Mouse (Mus musculus) intestine, postnatal 0 days (tissue): Measurements from ENCODE around the gene Tie1. TPM values are rescaled to one million over a fixed set of nuclear protein-coding genes. Genes with fewer than 3 reads are reported as not detected.
A peak's percentile ranks its signal among the peaks of the same experiment; 100 is the strongest.
"Not testable (repeated sequence)": the region's sequence is repeated elsewhere in the genome, so short reads cannot be mapped to it uniquely, and the experiment has no call there.

ENCODE experiments used
- ATAC-seq: fragments of 200-750 bp; cut with Nextera tagmentation; 2 replicates; pipeline ENCODE4 v1.8.0; 2017; ENCODE audit warnings: mild to moderate bottlenecking, moderate TSS enrichment, moderate library complexity
- H3K27ac ChIP-seq: fragments of 300-500 bp; sonication (generic); 2 replicates; pipeline ENCODE4 v1.5.1; 2014; ENCODE audit warnings: mild to moderate bottlenecking, low read depth, low read length, moderate library complexity
- H3K27me3 ChIP-seq: fragments of 300-500 bp; sonication (generic); replicated peaks from 2 replicates; pipeline ENCODE4 v1.6.1; 2014; ENCODE audit warnings: low read length, mixed read lengths; ENCODE audit not compliant: control insufficient read depth, insufficient read depth
- H3K36me3 ChIP-seq: fragments of 300-500 bp; sonication (generic); 2 replicates; pipeline ENCODE4 v1.6.1; 2014; ENCODE audit warnings: mild to moderate bottlenecking, moderate library complexity; ENCODE audit not compliant: control insufficient read depth, insufficient read depth
- H3K4me1 ChIP-seq: fragments of 300-500 bp; sonication (generic); replicated peaks from 2 replicates; pipeline ENCODE4 v1.6.1; 2014; ENCODE audit warnings: antibody characterized with exemption, low read length, mixed read lengths; ENCODE audit not compliant: control insufficient read depth, insufficient read depth
- H3K4me2 ChIP-seq: fragments of 300-500 bp; sonication (generic); replicated peaks from 2 replicates; pipeline ENCODE4 v1.6.1; 2014; ENCODE audit warnings: low read depth, mild to moderate bottlenecking, moderate library complexity
- H3K4me3 ChIP-seq: fragments of 300-500 bp; sonication (generic); 2 replicates; pipeline ENCODE4 v1.5.1; 2014; ENCODE audit warnings: low read depth, low read length
- H3K9ac ChIP-seq: fragments of 300-500 bp; sonication (generic); 2 replicates; pipeline ENCODE4 v1.6.1; 2014; ENCODE audit warnings: mild to moderate bottlenecking, low read depth, low read length
- H3K9me3 ChIP-seq: fragments of 300-500 bp; sonication (generic); 2 replicates; pipeline ENCODE4 v1.6.1; 2016; ENCODE audit warnings: mixed run types; ENCODE audit not compliant: control insufficient read depth
- CTCF ChIP-seq: sonication (generic); IDR thresholded peaks from 2 replicates; pipeline ENCODE4 v1.5.1; 2016; ENCODE audit warnings: low read depth, mild to moderate bottlenecking, control low read depth, antibody characterized with exemption, moderate library complexity
- WGBS: fragments of 180-500 bp; shearing (Covaris S2); extraction: QIAGEN DNeasy Blood & Tissue Kit; methylation state at CpG from one replicate; pipeline ENCODE4 v1.1.7; 2014; 5-methylcytosine and 5-hydroxymethylcytosine counted together
- polyA plus RNA-seq: library from polyadenylated mRNA; unstranded; fragments of >200 nt; fragmentation: Nextera tagmentation; extraction: Ambion mirVana; gene quantifications from 2 replicates; pipeline ENCODE4 v1.2.1, GENCODE M21; 2015

Tie1 gene
- polyA plus RNA-seq, 1 experiment from 2014 or later = 11.3 TPM

- Histone ChIP-seq H3K27me3 (no peaks in the 10 kb centered on the region), H3K4me3 (no peak overlapping the region), H3K36me3 (no peaks in the 10 kb centered on the region), H3K9ac (no peak overlapping the region), H3K4me1 (peaks cover 11% of the 10 kb centered on the region), H3K4me2 (peak overlapping the region; percentile 54), H3K9me3 (no peaks in the 10 kb centered on the region), H3K27ac (peak overlapping the region; percentile 94)
- no peak; the same call in 1 of the 2 replicates for TF ChIP-seq CTCF
- 23% methylated on average over 16 of the region's 16 CpGs for WGBS
- ATAC-seq = peak; percentile 59
Observed at GRCm38 (mm10) chr4:118517497-118518146, 27.8 kb upstream of the Tie1 start.

GRCm38 (mm10) chr4:118516699-118517496 is 27.0 kb upstream of the Tie1 start:
- Histone ChIP-seq H3K27ac (peak overlapping the region; percentile 94), H3K36me3 (no peaks in the 10 kb centered on the region), H3K27me3 (no peaks in the 10 kb centered on the region), H3K9me3 (no peaks in the 10 kb centered on the region), H3K9ac (peak overlapping the region; percentile 41; the same call in 1 of the 2 replicates), H3K4me3 (no peak overlapping the region), H3K4me2 (peak overlapping the region; percentile 54), H3K4me1 (peaks cover 11% of the 10 kb centered on the region)
- peak; percentile 41; the same call in 1 of the 2 replicates for TF ChIP-seq CTCF
- WGBS = 9% methylated on average over 20 of the region's 20 CpGs
- ATAC-seq = peak; percentile 94

- no peaks in the 10 kb centered on the region for H3K36me3 ChIP-seq
- no peak overlapping the region for H3K4me2 ChIP-seq
- no peak overlapping the region for H3K4me3 ChIP-seq
- 26% methylated on average over 6 of the region's 6 CpGs for WGBS
- H3K27me3 ChIP-seq = no peaks in the 10 kb centered on the region
- H3K9me3 ChIP-seq = no peaks in the 10 kb centered on the region
- H3K9ac ChIP-seq = no peak overlapping the region
- ATAC-seq = no peak
- H3K4me1 ChIP-seq = no peaks in the 10 kb centered on the region; the same call in 1 of the 2 replicates
- no peak for TF ChIP-seq CTCF
- H3K27ac ChIP-seq = no peak overlapping the region
Observed at GRCm38 (mm10) chr4:118509050-118509449, 19.2 kb upstream of the Tie1 start.

- not testable (repeated sequence) for H3K9ac ChIP-seq, H3K4me1 ChIP-seq, H3K36me3 ChIP-seq, H3K27me3 ChIP-seq, H3K9me3 ChIP-seq, H3K4me3 ChIP-seq, H3K4me2 ChIP-seq, H3K27ac ChIP-seq, ATAC-seq
- WGBS = 72% methylated on average over 1 of the region's 1 CpGs
Observed at GRCm38 (mm10) chr4:118507171-118507570, 17.3 kb upstream of the Tie1 start.

- H3K9ac ChIP-seq = no peak overlapping the region
- no peak for TF ChIP-seq CTCF
- ATAC-seq = peak; percentile 36; the same call in 1 of the 2 replicates
- H3K9me3 ChIP-seq = no peaks in the 10 kb centered on the region
- H3K27ac ChIP-seq = no peak overlapping the region
- no peaks in the 10 kb centered on the region for H3K36me3 ChIP-seq
- H3K4me1 ChIP-seq = no peaks in the 10 kb centered on the region; the same call in 1 of the 2 replicates
- no peaks in the 10 kb centered on the region for H3K27me3 ChIP-seq
- H3K4me2 ChIP-seq = no peak overlapping the region
- WGBS = 20% methylated on average over 3 of the region's 3 CpGs
- no peak overlapping the region for H3K4me3 ChIP-seq
Observed at GRCm38 (mm10) chr4:118505551-118505950, 15.7 kb upstream of the Tie1 start.

GRCm38 (mm10) chr4:118500792-118501191 is 10.9 kb upstream of the Tie1 start:
- no peak for ATAC-seq
- H3K4me3 ChIP-seq = no peak overlapping the region
- no peak overlapping the region; the same call in 1 of the 2 replicates for H3K27ac ChIP-seq
- H3K4me1 ChIP-seq = no peaks in the 10 kb centered on the region; the same call in 1 of the 2 replicates
- no peak for TF ChIP-seq CTCF
- H3K9me3 ChIP-seq = no peaks in the 10 kb centered on the region
- no peak overlapping the region for H3K4me2 ChIP-seq
- 66% methylated on average over 9 of the region's 9 CpGs for WGBS
- no peaks in the 10 kb centered on the region for H3K27me3 ChIP-seq
- H3K9ac ChIP-seq = no peak overlapping the region
- H3K36me3 ChIP-seq = no peaks in the 10 kb centered on the region
